21 mouse cellular contexts compared by ENCODE assay signal in the genomic region with DNA sequence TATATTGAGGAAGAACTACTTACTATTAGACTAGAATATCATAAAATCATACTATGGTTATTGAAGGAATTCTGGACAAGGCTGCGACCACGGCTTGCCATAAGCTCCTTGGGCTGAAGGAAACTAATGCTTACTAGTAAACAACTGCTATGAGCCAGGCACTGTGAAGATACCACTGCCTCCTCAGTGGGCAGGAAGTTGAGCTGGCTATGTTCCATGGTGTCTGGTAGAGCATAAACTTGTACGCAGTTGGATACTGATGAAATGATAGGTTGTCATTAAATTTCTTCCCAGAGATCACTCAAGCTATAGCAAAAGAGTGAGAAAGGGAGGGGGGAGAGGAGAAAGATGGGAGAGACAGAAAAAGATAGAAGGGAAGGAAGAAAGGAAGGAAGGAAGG.
DNase-seq lines count a peak whose midpoint lies in the region; ATAC-seq and TF ChIP-seq lines count a peak whose summit lies in the region.
"Had no signal": no experiment of that assay in that cellular context is flagged by ENCODE, and none has a peak within 500 bp of the region (broad histone marks: within the 10 kb centered on the region; RNA-seq: fewer than 3 reads in every experiment).

No protein-coding gene starts in this region.

- TF ChIP-seq CTCF in lung, embryonic 14.5 days (IDR thresholded peaks at IDR 0.05; ENCODE audit: low read depth): no peak

- H3K9ac ChIP-seq in lung, embryonic 14.5 days: no peak overlapping the region
- H3K9ac ChIP-seq: embryonic facial prominence, embryonic 12.5 days; forebrain, embryonic 13.5 days; forebrain, embryonic 15.5 days; forebrain, postnatal 0 days had no signal

- 58% methylated on average over 3 of the region's 3 CpGs for WGBS in lung, embryonic 14.5 days

- H3K4me3 ChIP-seq in lung, embryonic 14.5 days (ENCODE audit: low read depth, low read length): no peak overlapping the region
- H3K4me3 ChIP-seq: embryonic facial prominence, embryonic 10.5 days; embryonic facial prominence, embryonic 12.5 days; forebrain, embryonic 13.5 days; forebrain, embryonic 15.5 days had no signal

- H3K27me3 ChIP-seq in lung, embryonic 14.5 days (ENCODE audit: insufficient read depth, low read length): no peaks in the 10 kb centered on the region
- H3K27me3 ChIP-seq: embryonic facial prominence, embryonic 12.5 days; forebrain, embryonic 13.5 days; forebrain, embryonic 15.5 days; Patski had no signal

- ATAC-seq in lung, embryonic 14.5 days (ENCODE audit: insufficient read depth): 0 out of 2 replicates have a peak, but pooled peaks have one; percentile 39
- 0 out of 2 replicates have a peak, but pooled peaks have one; percentile 20 for ATAC-seq in megakaryocyte progenitor cell, adult 5-6 weeks (replicated peaks; ENCODE audit: poor library complexity)
- ATAC-seq in granulocyte monocyte progenitor cell, adult 5-6 weeks (replicated peaks; ENCODE audit: poor library complexity, severe bottlenecking): no peak
- ATAC-seq: activated CD4-positive, CD25-positive, alpha-beta regulatory T cell, adult 4 months; forebrain, embryonic 13.5 days; forebrain, embryonic 15.5 days; forebrain, postnatal 0 days; Patski had no signal

- no peaks in the 10 kb centered on the region for H3K36me3 ChIP-seq in lung, embryonic 14.5 days (ENCODE audit: insufficient read depth)
- H3K36me3 ChIP-seq: embryonic facial prominence, embryonic 10.5 days; embryonic facial prominence, embryonic 12.5 days; forebrain, embryonic 15.5 days had no signal

- no peaks in the 10 kb centered on the region for H3K9me3 ChIP-seq in lung, embryonic 14.5 days (ENCODE audit: low read depth, low read length)
- H3K9me3 ChIP-seq: embryonic facial prominence, embryonic 10.5 days; embryonic facial prominence, embryonic 12.5 days; forebrain, embryonic 13.5 days; forebrain, embryonic 15.5 days had no signal

- peak; percentile 73 for DNase-seq in lung, embryonic 14.5 days
- DNase-seq in lung, postnatal 25 days (ENCODE audit: low spot score): no peak
- DNase-seq in MN1 (ENCODE audit: low spot score): peak; percentile 25
- no peak for DNase-seq in kidney, postnatal 36 days
- DNase-seq: adrenal gland, adult 8-10 months; adrenal gland, postnatal 14 days; adrenal gland, postnatal 36 days; cerebellum, adult 11-12 months; cerebellum, adult 2 months; cerebellum, adult 9-10 months; cerebellum, postnatal 10 days; cerebellum, postnatal 25 days; forebrain, postnatal 0 days had no signal

- no peaks in the 10 kb centered on the region; the same call in 1 of the 2 replicates for H3K4me1 ChIP-seq in lung, embryonic 14.5 days (ENCODE audit: insufficient read depth)
- H3K4me1 ChIP-seq: forebrain, embryonic 13.5 days had no signal

- H3K27ac ChIP-seq in lung, embryonic 14.5 days (ENCODE audit: low read depth): no peak overlapping the region
- H3K27ac ChIP-seq: embryonic facial prominence, embryonic 10.5 days; embryonic facial prominence, embryonic 12.5 days; forebrain, embryonic 13.5 days; forebrain, embryonic 15.5 days had no signal

- no peak overlapping the region for H3K4me2 ChIP-seq in lung, embryonic 14.5 days
- H3K4me2 ChIP-seq: embryonic facial prominence, embryonic 12.5 days; forebrain, embryonic 13.5 days; forebrain, embryonic 15.5 days had no signal

Comparison
In these comparisons a context has a peak if more than half of its experiments do, and no peak if none do; other contexts are left out.
1. DNase-seq: peak in lung, embryonic 14.5 days (single experiment) and MN1 (single experiment); none in lung, postnatal 25 days (single experiment) and kidney, postnatal 36 days (0 of 2).